Mouse (Mus musculus): ENCODE measurements at regions not wholly inside any gene's neighbourhood (a gene's known extent, or its start where the extent isn't known, plus 50 kb on each side); places are given as distances from the start of the nearest gene placed in this dataset.

DNA sequence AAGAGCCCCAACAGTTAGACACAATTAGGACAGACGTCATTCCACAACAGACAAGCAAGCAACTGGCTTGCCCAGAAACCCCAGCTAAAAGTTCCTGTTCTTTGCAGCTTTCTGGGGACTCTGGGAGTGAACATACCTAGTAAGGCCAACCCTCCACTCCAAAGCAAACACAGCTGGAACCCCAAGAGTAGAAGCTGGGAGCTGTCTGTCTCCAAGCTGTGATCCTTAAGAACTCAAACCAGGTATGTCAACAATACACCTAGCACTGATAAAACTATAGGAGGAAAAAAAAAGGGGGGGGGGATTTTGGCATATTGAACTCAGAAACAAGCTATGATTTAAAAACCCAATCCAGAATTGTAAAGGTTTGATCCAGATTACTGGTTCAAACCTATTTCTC, 84.2 kb upstream of the Basp1 start:
- Histone ChIP-seq H3K9ac (no peak overlapping the region), H3K27ac (no peak overlapping the region), H3K9me3 (no peaks in the 10 kb centered on the region), H3K36me3 (no peaks in the 10 kb centered on the region), H3K4me3 (no peak overlapping the region), H3K4me1 (replicated peaks) (peaks cover 4% of the 10 kb centered on the region; the same call in 1 of the 2 replicates), H3K4me2 (no peak overlapping the region), H3K27me3 (peaks cover 2% of the 10 kb centered on the region; the same call in 1 of the 2 replicates)
- no peak for ATAC-seq (ENCODE audit: low FRiP score)
- 61% methylated on average over 1 of the region's 1 CpGs for WGBS

DNA sequence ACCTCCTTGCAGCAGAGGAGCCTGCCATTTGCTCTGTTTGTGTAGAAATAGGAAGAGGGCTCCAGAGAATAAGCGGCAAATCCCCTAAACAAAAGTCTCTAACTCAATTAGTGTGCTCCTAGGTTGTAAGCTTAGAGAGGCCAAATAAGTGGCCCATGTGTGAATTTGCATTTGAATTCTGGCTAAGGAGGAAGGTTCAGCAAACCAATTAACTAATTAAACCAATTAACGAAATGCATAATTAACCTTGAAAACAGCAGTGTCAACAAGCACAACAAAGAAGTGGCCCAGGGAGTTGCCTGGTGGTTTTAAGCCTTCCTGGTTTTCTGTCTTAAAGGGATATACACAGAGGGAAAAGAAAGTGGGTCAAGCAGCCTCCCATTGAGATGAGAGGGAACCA, 84.9 kb upstream of the Basp1 start:
- Histone ChIP-seq H3K27ac (no peak overlapping the region), H3K27me3 (no peaks in the 10 kb centered on the region), H3K9me3 (no peaks in the 10 kb centered on the region), H3K9ac (no peak overlapping the region), H3K36me3 (no peaks in the 10 kb centered on the region), H3K4me3 (no peak overlapping the region), H3K4me1 (replicated peaks) (peaks cover 4% of the 10 kb centered on the region; the same call in 1 of the 2 replicates), H3K4me2 (no peak overlapping the region)
- no peak; the same call in 1 of the 2 replicates for ATAC-seq (ENCODE audit: low FRiP score)
- WGBS = 27% methylated on average over 2 of the region's 2 CpGs

DNA sequence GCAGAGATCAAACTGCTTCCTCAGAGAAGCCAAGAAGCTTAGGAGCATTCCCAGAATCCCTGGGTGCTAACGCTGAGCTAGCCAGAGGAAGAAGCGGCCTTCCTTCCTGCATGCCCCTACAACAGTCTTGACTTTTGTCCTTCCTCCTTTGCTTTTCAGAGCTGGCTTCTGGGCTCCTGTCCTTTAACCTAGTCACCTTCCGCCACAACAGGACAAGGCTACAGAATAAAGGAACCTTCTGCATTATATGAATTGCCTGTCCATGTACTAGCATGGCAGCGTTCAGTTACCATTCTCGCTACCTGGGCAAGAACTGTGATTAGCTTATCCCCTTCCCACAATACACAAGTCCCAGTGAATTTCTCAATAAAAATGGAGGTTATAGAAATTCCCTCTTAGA, 88.9 kb upstream of the Basp1 start:
- no peaks in the 10 kb centered on the region for H3K9me3 ChIP-seq

DNA sequence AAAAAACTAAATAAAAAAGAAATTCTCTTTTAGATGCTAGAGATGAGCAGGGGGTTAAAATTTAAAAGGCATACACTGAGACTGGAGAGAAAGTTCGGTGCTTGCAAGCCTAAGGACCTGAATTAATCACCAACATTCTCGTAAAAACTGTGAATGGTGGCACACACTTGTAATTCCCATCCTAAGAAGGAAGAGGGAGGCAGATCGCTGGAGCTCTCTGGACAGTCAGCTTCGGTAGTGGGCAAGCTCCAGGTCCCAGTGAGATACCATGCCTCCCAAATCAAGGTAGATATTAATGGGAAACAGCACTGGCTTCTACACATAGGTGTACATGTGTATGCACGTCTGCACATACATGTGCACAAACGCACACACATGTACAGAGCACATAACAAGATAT, 89.5 kb upstream of the Basp1 start:
- no peak overlapping the region for H3K4me2 ChIP-seq
- H3K27me3 ChIP-seq = no peaks in the 10 kb centered on the region
- H3K4me1 ChIP-seq (replicated peaks) = peaks cover 3% of the 10 kb centered on the region; the same call in 1 of the 2 replicates
- no peak for ATAC-seq (ENCODE audit: low FRiP score)
- no peak overlapping the region for H3K9ac ChIP-seq
- H3K9me3 ChIP-seq = no peaks in the 10 kb centered on the region
- no peak overlapping the region for H3K27ac ChIP-seq
- H3K36me3 ChIP-seq = no peaks in the 10 kb centered on the region
- 74% methylated on average over 6 of the region's 6 CpGs for WGBS
- H3K4me3 ChIP-seq = no peak overlapping the region

More for the DNA sequence above, 88.9 kb upstream of the Basp1 start:
- ATAC-seq (ENCODE audit: low FRiP score) = no peak
- Histone ChIP-seq H3K27ac (no peak overlapping the region), H3K4me3 (no peak overlapping the region), H3K27me3 (no peaks in the 10 kb centered on the region), H3K36me3 (no peaks in the 10 kb centered on the region), H3K4me1 (replicated peaks) (peaks cover 4% of the 10 kb centered on the region; the same call in 1 of the 2 replicates), H3K9ac (no peak overlapping the region), H3K4me2 (no peak overlapping the region)
- 90% methylated on average over 5 of the region's 5 CpGs for WGBS

DNA sequence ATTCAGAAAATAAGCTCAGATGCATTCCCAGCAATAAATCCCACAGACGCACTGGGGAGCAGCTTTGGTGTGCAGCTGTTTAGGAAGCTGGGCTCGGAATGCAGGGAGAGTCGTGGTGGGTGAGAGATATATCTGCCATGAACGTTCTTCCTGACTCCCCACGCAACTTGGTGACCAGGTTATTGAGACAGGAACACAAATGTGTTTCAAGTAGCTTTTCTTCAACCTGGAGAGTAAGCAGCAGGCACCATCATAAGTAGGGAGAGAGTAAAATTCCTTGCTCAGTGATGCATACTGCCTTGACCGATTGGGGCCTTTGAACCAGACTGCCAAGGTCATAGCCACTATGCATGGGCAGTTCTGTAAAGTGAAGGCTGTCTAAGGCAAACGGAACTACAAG, 95.6 kb upstream of the Basp1 start:
- H3K4me1 ChIP-seq (replicated peaks) = peaks cover 11% of the 10 kb centered on the region
- H3K27me3 ChIP-seq = no peaks in the 10 kb centered on the region
- no peak overlapping the region for H3K4me2 ChIP-seq
- H3K9ac ChIP-seq = no peak overlapping the region
- H3K9me3 ChIP-seq = no peaks in the 10 kb centered on the region
- H3K27ac ChIP-seq = no peak overlapping the region
- 65% methylated on average over 7 of the region's 7 CpGs for WGBS
- no peak for ATAC-seq (ENCODE audit: low FRiP score)
- H3K4me3 ChIP-seq = no peak overlapping the region
- no peaks in the 10 kb centered on the region for H3K36me3 ChIP-seq

DNA sequence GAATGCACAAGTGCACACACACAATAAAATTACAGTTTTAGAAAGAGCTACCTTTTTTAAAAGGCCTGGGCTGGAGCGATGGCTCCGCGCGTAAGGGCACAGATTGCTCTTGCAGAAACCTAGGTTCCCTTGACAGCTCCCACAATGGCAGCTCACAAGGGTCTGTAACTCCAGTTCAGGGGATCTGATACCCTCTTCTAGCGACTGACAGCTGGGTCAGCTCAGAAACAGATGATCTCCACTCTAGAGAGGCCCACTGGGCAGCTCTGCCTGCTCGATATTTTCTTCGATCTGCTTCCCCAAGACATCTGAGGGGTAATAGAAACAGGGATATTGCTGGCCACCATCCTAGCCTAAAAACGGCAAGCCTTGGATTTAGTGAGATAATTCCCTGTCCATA, 96.0 kb upstream of the Basp1 start:
- Histone ChIP-seq H3K4me2 (no peak overlapping the region), H3K4me3 (no peak overlapping the region), H3K4me1 (replicated peaks) (peaks cover 11% of the 10 kb centered on the region), H3K9ac (no peak overlapping the region), H3K36me3 (no peaks in the 10 kb centered on the region), H3K27me3 (no peaks in the 10 kb centered on the region), H3K27ac (no peak overlapping the region), H3K9me3 (no peaks in the 10 kb centered on the region)
- 68% methylated on average over 8 of the region's 8 CpGs for WGBS
- no peak; the same call in 1 of the 2 replicates for ATAC-seq (ENCODE audit: low FRiP score)

DNA sequence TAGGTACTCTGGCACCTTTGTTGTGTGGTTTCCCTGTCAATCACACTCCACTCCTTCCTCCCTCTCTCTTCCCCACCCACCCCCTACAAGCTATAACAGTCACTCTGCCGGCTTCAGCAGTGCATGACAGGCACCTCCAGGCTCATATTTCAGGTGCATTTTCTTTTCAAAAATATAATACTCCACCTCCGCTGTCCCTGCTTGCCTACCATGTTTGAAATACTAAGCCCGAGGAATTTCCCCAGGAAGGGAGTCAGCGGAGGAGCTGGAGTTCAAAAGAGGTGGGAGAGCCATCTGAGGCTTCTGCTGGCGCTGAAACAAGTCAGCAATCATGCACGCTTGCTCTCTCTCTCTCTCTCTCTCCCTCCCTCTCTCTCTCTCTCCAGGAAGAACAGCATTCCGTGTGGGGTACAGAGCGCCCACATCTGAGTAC, 96.5 kb upstream of the Basp1 start:
- ATAC-seq (ENCODE audit: low FRiP score) = 0 out of 2 replicates have a peak, but pooled peaks have one; percentile 52
- WGBS = 51% methylated on average over 8 of the region's 8 CpGs

DNA sequence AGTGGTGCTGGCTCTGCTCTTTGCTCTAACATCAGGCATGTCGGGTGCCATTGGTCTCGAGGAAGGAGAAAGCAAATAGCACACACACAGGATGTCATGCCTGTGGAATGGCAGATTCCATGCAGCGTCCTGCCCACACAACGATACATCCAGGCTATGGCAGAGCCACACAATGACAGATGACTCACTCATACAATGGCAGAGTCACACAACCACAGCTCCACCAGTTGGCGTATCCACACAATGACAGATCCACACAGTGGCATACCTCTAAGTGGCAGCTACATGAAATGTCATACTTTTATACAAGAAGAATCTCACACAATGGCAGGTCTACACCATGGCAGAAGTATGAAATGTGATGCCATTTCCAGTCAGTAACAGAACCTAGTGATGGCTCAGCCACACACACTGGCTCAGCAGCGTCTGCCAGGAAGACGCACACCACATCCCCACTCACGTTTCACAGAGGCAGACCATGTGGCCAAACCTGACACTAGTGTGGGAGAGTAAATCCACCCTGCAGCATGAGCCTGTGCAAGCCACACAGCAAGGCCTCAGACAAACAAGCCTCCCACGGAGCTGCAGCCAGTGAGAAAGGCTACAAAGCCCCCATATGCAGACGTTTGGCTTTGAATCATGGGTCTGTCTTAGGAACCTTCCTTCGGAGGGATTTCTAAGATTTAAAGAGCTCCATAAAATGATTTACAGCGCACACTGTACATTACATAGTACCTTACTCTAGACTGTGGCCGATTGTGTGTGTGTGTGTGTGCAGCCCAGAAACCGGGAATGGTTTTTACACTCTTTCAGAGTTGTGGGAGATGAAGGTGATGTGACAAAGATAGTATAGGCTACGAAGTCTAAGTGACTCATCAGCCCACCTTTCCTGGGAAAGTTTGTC, 104.0 kb upstream of the Myo10 start:
- Histone ChIP-seq H3K4me1 (replicated peaks) (no peaks in the 10 kb centered on the region), H3K9ac (no peak overlapping the region), H3K27me3 (no peaks in the 10 kb centered on the region), H3K36me3 (no peaks in the 10 kb centered on the region), H3K4me3 (no peak overlapping the region), H3K9me3 (0 out of 2 replicates have a peak, but pooled peaks cover 4% of the 10 kb centered on the region), H3K27ac (no peak overlapping the region), H3K4me2 (no peak overlapping the region)
- 83% methylated on average over 15 of the region's 15 CpGs for WGBS
- ATAC-seq (ENCODE audit: low FRiP score) = no peak

More for the DNA sequence above, 96.5 kb upstream of the Basp1 start:
- Histone ChIP-seq H3K27me3 (no peaks in the 10 kb centered on the region), H3K4me2 (0 out of 2 replicates have a peak overlapping the region, but pooled peaks have one; percentile 27), H3K36me3 (no peaks in the 10 kb centered on the region), H3K9me3 (no peaks in the 10 kb centered on the region), H3K9ac (no peak overlapping the region), H3K27ac (peak overlapping the region; percentile 44; the same call in 1 of the 2 replicates), H3K4me3 (no peak overlapping the region), H3K4me1 (replicated peaks) (peaks cover 11% of the 10 kb centered on the region)

DNA sequence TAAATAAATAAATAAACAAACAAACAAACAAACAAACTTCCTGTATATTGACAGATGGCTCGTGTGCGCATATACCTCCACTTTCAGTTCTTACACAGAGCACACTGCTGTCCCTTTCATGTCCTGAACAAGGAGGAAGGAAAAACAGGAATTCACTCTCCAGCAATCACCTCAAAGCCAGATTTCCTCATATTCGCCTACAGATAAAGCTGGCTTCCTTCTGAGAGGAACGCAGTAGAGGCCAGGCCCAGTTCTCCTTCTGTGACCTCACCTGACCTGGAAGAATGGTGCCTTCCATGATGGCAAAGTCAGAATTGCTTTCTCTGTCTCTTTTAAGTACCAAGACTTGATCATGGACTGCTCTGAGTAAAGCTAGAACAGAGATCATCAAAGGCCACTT, 98.1 kb upstream of the Myo10 start:
- no peaks in the 10 kb centered on the region for H3K4me1 ChIP-seq (replicated peaks)
- WGBS = 87% methylated on average over 4 of the region's 4 CpGs
- 0 out of 2 replicates have a peak, but pooled peaks cover 4% of the 10 kb centered on the region for H3K9me3 ChIP-seq
- ATAC-seq (ENCODE audit: low FRiP score) = no peak
- no peaks in the 10 kb centered on the region for H3K36me3 ChIP-seq
- no peak overlapping the region for H3K27ac ChIP-seq
- H3K27me3 ChIP-seq = no peaks in the 10 kb centered on the region
- H3K9ac ChIP-seq = no peak overlapping the region
- no peak overlapping the region for H3K4me3 ChIP-seq
- no peak overlapping the region for H3K4me2 ChIP-seq

DNA sequence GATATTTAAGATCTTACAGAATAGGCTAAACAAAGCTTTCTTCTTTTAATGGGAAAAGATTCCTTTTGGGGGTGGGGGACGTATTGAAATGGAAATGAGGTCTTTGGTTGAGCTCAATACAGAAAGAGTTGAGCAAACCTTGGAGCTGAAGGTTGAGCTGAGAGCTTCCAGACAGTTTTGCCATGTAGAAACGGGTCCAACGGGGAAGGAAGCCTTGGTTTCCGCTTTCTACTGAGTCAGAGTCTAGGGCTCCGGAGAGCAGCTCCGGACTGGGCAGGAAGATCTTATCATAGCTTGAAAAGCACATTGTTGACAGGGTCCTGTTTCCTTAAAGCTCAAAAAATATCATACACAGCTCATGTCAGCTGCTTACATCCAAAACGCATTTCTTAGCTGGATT, 97.0 kb upstream of the Myo10 start:
- ATAC-seq (ENCODE audit: low FRiP score) = no peak
- no peaks in the 10 kb centered on the region for H3K27me3 ChIP-seq
- no peak overlapping the region for H3K27ac ChIP-seq
- H3K36me3 ChIP-seq = no peaks in the 10 kb centered on the region
- H3K4me3 ChIP-seq = no peak overlapping the region
- no peaks in the 10 kb centered on the region for H3K9me3 ChIP-seq
- 67% methylated on average over 7 of the region's 7 CpGs for WGBS
- H3K4me1 ChIP-seq (replicated peaks) = no peaks in the 10 kb centered on the region
- no peak overlapping the region for H3K9ac ChIP-seq
- no peak overlapping the region for H3K4me2 ChIP-seq

DNA sequence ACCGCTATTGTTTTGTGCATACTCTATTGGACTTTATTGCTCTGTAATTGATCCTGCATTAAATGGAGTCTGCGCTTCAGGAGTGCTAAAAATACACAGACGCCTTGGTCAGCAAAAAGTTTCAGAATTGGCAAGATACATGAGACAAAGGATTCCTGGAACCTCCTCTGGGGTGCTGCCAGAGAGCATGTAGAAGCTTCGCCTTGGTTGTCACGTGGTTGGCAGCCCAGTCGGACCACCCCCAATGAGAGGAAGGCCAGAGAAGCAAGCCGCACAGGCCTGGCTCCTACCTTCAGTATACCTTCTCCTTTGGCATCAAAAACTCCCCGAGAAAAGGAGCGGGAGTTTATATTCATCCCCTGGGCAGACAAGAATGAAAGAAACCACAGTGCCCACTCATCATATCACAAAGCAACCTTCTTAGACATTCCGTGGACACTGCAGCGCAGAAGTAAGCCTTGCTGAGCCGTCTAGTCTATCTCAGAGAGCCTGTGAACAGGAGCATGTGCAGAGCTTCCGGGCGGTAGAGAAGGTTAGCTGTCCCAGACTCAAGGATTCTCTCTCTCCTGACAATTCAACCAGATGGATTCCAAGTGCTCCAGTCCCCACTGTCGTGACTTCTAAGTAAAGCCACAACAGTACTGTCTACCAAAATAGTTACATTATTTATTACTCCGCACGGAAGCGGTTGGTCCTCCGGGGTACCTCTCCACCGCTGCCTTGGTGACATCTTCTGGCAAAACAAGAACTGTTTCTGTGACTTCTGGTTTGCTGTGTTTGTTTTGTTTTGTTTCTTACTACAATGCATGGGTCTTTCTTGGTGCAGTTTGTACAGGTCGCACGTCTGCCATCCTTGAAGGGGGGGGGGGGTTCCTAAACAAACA, 85.6 kb upstream of the Myo10 start:
- 81% methylated on average over 22 of the region's 22 CpGs for WGBS
- Histone ChIP-seq H3K9me3 (no peaks in the 10 kb centered on the region), H3K27me3 (no peaks in the 10 kb centered on the region), H3K9ac (no peak overlapping the region), H3K36me3 (no peaks in the 10 kb centered on the region), H3K4me2 (no peak overlapping the region), H3K4me1 (replicated peaks) (no peaks in the 10 kb centered on the region), H3K4me3 (no peak overlapping the region), H3K27ac (no peak overlapping the region)
- ATAC-seq (ENCODE audit: low FRiP score) = no peak

All from hindbrain, embryonic 13.5 days (tissue).